Mouse (Mus musculus) thymus, adult 2 months (tissue): ENCODE data around the gene Tcf7l2.

Experiments
- CTCF ChIP-seq: fragments of 200-500 bp; IDR thresholded peaks from 2 replicates; pipeline ENCODE4 v1.5.1; 2012; ENCODE audit warnings: mild to moderate bottlenecking, control low read depth, low read length, moderate library complexity, borderline replicate concordance; ENCODE audit not compliant: control insufficient read depth, poor library complexity, insufficient read depth; ENCODE audit errors: extremely low read depth
- POLR2A ChIP-seq: fragments of 200-500 bp; IDR thresholded peaks from 2 replicates; pipeline ENCODE4 v1.6.1; 2012; ENCODE audit warnings: mild to moderate bottlenecking, low read length, control low read depth, moderate library complexity; ENCODE audit not compliant: control insufficient read depth, poor library complexity, insufficient read depth; ENCODE audit errors: extremely low read depth

DNA sequence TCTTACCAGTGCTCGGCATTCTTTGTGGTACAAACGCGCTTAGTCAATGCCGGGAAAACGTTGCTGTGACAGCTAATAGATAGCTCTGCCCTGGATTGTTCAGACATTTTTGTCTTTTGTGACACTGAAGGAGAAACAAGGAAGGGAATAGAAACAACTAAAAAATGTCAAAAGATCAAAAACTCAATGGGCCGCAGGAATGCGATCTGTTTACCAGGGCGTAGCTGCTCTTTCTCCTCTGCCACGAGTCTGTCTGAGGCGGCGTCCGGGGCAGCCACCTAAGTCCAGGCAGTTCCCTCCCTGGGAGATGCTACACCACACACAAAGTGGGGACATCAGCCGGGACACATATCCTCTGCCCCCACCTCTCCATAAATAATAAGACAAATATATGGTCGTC is 144.9 kb downstream of the Tcf7l2 start:
- TF ChIP-seq CTCF = no peak
- no peak for TF ChIP-seq POLR2A
